Mouse (Mus musculus) hindbrain, embryonic 14.5 days (tissue): Measurements from ENCODE around the gene Trim26. TPM values are rescaled to one million over a fixed set of nuclear protein-coding genes. Genes with fewer than 3 reads are reported as not detected.
"Not testable (repeated sequence)": the region's sequence is repeated elsewhere in the genome, so short reads cannot be mapped to it uniquely, and the experiment has no call there.

ENCODE experiments used
- ATAC-seq: fragments of 200-750 bp; cut with Nextera tagmentation; 2 replicates; pipeline ENCODE4 v1.8.0; 2017; ENCODE audit warnings: moderate number of reproducible peaks, mild to moderate bottlenecking, moderate TSS enrichment, moderate library complexity; ENCODE audit not compliant: low FRiP score
- DNase-seq: peaks from one replicate; pipeline ENCODE4 v3.0.0-alpha.2; 2015; ENCODE audit warnings: low spot score
- H3K27ac ChIP-seq: fragments of 300-500 bp; sonication (generic); 2 replicates; pipeline ENCODE4 v1.5.1; 2014; ENCODE audit warnings: mild to moderate bottlenecking, moderate library complexity
- H3K27me3 ChIP-seq: fragments of 300-500 bp; sonication (generic); 2 replicates; pipeline ENCODE4 v1.6.1; 2014; ENCODE audit warnings: mild to moderate bottlenecking, low read length, mixed read lengths; ENCODE audit not compliant: control insufficient read depth, insufficient read depth
- H3K36me3 ChIP-seq: fragments of 300-500 bp; sonication (generic); replicated peaks from 2 replicates; pipeline ENCODE4 v1.6.1; 2014; ENCODE audit not compliant: control insufficient read depth, insufficient read depth
- H3K4me1 ChIP-seq: fragments of 300-500 bp; sonication (generic); replicated peaks from 2 replicates; pipeline ENCODE4 v1.6.1; 2014; ENCODE audit warnings: antibody characterized with exemption, low read length, mixed read lengths; ENCODE audit not compliant: control insufficient read depth, insufficient read depth
- H3K4me2 ChIP-seq: fragments of 300-500 bp; sonication (generic); replicated peaks from 2 replicates; pipeline ENCODE4 v1.6.1; 2014; ENCODE audit warnings: mild to moderate bottlenecking, moderate library complexity
- H3K4me3 ChIP-seq: fragments of 300-500 bp; sonication (generic); replicated peaks from 2 replicates; pipeline ENCODE4 v1.5.1; 2014; ENCODE audit warnings: mild to moderate bottlenecking, low read length
- H3K9ac ChIP-seq: fragments of 300-500 bp; sonication (generic); 2 replicates; pipeline ENCODE4 v1.6.1; 2014
- H3K9me3 ChIP-seq: fragments of 300-500 bp; sonication (generic); 2 replicates; pipeline ENCODE4 v1.6.1; 2016; ENCODE audit warnings: low read length; ENCODE audit not compliant: control insufficient read depth
- WGBS: fragments of 180-500 bp; shearing (Covaris S2); extraction: QIAGEN DNeasy Blood & Tissue Kit; methylation state at CpG from one replicate; pipeline ENCODE4 v1.1.7; 2014; 5-methylcytosine and 5-hydroxymethylcytosine counted together
- polyA plus RNA-seq: library from polyadenylated mRNA; unstranded; fragments of >200 nt; fragmentation: Nextera tagmentation; extraction: Ambion mirVana; gene quantifications from 2 replicates; pipeline ENCODE4 v1.2.1, GENCODE M21; 2014

Trim26 gene
- polyA plus RNA-seq, result 35.0 and 39.8 TPM in 2 replicates

DNA sequence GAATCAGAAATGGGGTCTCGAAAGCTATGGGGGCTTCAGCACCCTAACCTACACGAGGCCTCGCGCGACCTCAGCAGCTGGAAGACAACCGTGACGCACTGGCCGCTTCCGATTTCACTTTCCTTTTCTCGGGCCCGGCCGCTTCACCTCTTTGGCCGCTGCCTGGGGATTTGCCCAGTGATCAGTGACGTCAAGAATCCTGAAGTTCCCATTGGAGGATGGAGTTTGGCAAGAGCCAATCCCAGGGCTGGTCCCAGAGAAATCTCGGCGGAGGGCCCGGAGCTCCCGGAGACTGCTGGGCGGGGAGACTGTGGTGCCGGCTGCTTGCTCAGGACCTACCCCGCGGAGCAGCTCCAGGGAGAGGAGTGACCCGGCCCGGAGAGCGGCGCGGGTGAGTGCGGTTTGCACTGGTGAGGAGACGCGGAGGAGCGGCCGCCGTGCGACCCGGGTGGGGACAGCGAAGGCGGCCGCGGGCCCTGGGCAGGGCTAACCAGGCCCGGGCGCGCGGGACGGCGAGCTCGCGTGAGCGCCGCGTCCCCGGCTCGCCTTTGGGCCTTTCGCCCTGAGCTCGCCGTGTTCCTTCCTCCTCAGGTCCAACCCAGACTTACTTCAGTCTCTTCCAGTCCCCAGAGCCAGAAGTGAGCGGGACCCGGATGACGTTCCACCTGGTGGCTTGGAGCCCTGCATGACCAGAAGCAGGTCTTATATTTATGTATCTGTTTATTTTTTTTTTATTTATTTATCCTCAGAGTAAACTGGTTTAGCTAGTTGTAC lies at the start of gene Trim26:
Trim26 (plus strand) TSS at position 261 of the 774 bp plus-strand sequence.
- H3K9ac ChIP-seq, result peak within 1 kb of the TSS; percentile 76
- DNase-seq (peak; percentile 98), ATAC-seq (peak; percentile 98)
- peak within 1 kb of the TSS; percentile 86 for H3K27ac ChIP-seq
- no peaks in the 10 kb centered on the region; the same call in 1 of the 2 replicates for H3K36me3 ChIP-seq
- H3K4me2 ChIP-seq, result peak within 1 kb of the TSS; percentile 70
- H3K4me1 ChIP-seq, result peaks cover 20% of the 10 kb centered on the region
- under 1% methylated on average over 58 of the region's 58 CpGs for WGBS
- no peaks in the 10 kb centered on the region for H3K9me3 ChIP-seq
- peak within 1 kb of the TSS; percentile 70 for H3K4me3 ChIP-seq
- no peaks in the 10 kb centered on the region for H3K27me3 ChIP-seq

DNA sequence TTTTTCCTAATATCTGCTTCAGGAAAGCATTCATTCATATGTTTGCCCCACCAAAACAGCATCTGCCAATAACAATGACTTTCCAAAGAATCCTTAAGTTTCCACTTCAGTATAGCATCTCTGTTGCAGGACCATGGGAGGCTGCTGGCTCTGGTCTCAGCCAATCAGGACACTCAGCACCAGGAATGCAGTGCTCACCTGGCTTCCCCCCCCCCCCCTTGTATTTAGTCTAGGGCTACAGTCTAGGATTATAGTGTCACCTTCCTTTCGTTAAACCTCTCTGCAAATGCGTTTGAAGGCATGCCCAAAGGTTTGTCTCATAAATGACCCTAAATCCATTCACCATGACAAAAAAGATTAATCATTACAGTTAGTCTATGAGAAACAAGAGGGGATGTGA lies 48.6 kb upstream of the Trim26 start:
- no peak overlapping the region for H3K9ac ChIP-seq
- H3K4me3 ChIP-seq, result no peak overlapping the region
- WGBS, result 81% methylated on average over 2 of the region's 2 CpGs
- ATAC-seq (peak; percentile 14; the same call in 1 of the 2 replicates), DNase-seq (no peak)
- H3K4me1 ChIP-seq, result no peaks in the 10 kb centered on the region
- no peaks in the 10 kb centered on the region for H3K27me3 ChIP-seq
- no peak overlapping the region for H3K27ac ChIP-seq
- no peaks in the 10 kb centered on the region for H3K9me3 ChIP-seq
- no peak overlapping the region for H3K4me2 ChIP-seq
- no peaks in the 10 kb centered on the region for H3K36me3 ChIP-seq

DNA sequence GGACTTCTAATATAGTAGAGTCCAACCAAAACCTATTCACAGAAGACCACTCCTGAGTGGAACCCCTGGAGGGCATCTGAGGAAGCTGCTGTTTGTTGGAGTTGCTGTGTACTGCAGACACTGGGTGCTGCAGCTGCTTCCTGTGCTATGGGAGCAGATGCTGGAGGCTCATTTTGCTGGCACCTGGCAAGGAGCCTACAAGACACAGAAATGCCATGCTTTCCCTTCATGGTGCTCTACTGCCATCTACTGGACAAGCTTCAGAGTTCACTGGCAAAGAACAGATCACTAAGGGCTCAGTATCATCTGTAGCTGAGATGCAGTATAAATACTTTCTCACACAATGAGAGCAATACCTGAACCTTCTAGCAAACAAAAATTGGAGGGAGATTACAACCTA lies 48.1 kb upstream of the Trim26 start:
- H3K36me3 ChIP-seq, H3K27ac ChIP-seq, H3K4me2 ChIP-seq, H3K4me1 ChIP-seq, H3K9me3 ChIP-seq, H3K9ac ChIP-seq, H3K27me3 ChIP-seq, H3K4me3 ChIP-seq: not testable (repeated sequence)
- DNase-seq, result peak; percentile 95
- ATAC-seq, result peak; percentile 88

DNA sequence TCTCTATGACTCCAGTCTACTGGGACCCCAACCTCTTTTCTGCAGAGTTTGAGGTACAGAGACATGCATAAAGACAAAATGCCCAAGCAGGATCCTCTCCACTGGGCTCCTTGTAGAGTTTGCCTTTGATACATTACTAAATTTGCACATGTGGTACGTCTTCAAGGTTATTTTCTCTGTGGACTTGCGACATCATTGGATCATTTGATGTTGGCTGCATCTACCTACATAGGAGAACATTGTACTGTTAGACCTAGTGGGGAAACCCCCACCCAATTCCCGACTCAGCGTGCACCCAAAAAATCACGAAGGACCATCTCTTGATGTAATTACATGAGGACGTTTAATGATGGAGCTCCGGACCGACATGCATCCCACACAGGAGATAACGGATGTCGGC lies 37.4 kb upstream of the Trim26 start:
- H3K27me3 ChIP-seq, result no peaks in the 10 kb centered on the region
- H3K9me3 ChIP-seq, result no peaks in the 10 kb centered on the region
- H3K36me3 ChIP-seq, result no peaks in the 10 kb centered on the region
- no peak overlapping the region for H3K27ac ChIP-seq
- ATAC-seq (no peak), DNase-seq (no peak)
- H3K9ac ChIP-seq, result no peak overlapping the region
- H3K4me2 ChIP-seq, result no peak overlapping the region
- WGBS, result 90% methylated on average over 10 of the region's 10 CpGs
- no peak overlapping the region for H3K4me3 ChIP-seq
- H3K4me1 ChIP-seq, result no peaks in the 10 kb centered on the region

DNA sequence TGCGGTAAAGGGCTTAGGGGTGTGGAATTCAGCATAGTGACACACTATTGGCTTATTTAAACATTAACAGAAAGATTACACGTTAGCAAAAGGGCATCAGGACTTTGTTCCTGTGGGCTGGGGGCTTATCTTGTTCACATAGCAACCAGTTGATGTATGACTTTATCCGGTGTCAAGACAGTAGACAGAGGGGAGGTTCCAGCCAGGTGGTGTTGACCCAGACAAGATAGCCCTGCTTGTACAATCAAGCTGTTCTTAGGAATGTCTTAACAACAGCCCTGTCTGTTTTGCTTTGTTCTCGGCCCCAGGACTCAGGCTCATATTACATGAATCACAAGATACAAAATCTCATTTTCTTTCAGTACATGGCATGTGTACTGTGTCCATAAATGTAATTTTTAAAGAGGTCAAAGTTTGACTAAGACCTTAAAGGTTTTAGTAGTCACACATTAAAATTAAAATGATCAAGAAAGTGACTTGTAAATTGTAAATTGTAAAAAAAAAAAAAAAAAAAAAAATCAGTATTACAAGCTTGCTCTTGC lies 36.9 kb upstream of the Trim26 start:
- not testable (repeated sequence) for H3K9ac ChIP-seq, DNase-seq, H3K4me1 ChIP-seq, H3K36me3 ChIP-seq, H3K27me3 ChIP-seq, ATAC-seq, H3K4me2 ChIP-seq, H3K4me3 ChIP-seq, H3K27ac ChIP-seq, H3K9me3 ChIP-seq
- 70% methylated on average over 4 of the region's 4 CpGs for whole genome bisulfite sequencing

DNA sequence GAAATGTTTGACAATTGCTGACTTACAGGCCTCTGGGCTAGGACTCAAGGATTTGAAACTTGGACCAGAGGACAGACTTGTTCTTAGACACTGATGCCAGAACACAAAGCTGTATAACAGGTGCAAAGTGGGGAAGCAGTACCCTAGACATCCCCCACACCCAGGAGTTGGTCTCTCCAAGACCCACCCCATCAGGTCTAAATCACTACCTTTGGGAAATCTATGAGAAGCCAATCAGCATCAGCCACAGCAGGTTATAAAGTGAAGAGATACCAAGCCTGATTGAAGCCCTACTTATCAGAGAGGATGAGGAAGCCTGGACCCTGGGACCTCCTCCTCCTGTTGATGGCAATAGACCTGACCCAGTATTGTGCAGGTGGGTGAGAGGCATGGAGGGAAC lies 25.1 kb upstream of the Trim26 start, which contains the start of gene H2-M10.6:
H2-M10.6 (plus strand) TSS at position 301 of the 400 bp plus-strand sequence.
- no peak for ATAC-seq
- DNase-seq, result no peak

DNA sequence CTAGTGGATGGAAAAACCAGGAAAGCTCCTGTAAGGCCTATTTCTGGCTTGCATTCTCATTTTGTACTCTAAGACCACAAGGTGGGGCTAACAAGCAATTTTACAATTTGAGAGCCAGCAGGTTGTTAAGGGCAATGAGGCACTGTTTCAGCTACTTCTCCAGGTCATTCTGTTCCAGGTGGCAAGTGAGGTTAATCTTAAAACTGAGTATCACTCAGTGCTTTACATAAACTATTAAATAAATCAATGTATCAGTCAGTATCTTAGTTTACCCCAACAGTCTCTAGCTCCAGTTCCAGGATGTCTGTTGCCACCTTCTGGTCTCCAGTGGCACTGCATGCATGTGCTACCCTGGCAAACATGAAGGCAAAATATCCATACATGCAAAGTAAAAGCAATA lies 12.9 kb upstream of the Trim26 start:
- H3K27ac ChIP-seq, result no peak overlapping the region
- no peaks in the 10 kb centered on the region for H3K36me3 ChIP-seq
- H3K9ac ChIP-seq, result no peak overlapping the region
- H3K27me3 ChIP-seq, result no peaks in the 10 kb centered on the region
- DNase-seq (peak; percentile 59), ATAC-seq (no peak)
- H3K4me2 ChIP-seq, result no peak overlapping the region
- no peak overlapping the region for H3K4me3 ChIP-seq
- no peaks in the 10 kb centered on the region for H3K9me3 ChIP-seq
- no peaks in the 10 kb centered on the region for H3K4me1 ChIP-seq

More for the DNA sequence above, 25.1 kb upstream of the Trim26 start, which contains the start of gene H2-M10.6:
- no peaks in the 10 kb centered on the region for H3K9me3 ChIP-seq
- no peaks in the 10 kb centered on the region for H3K27me3 ChIP-seq
- no peak within 1 kb of the TSS for H3K4me3 ChIP-seq
- no peak within 1 kb of the TSS for H3K9ac ChIP-seq
- H3K36me3 ChIP-seq, result no peaks in the 10 kb centered on the region
- no peaks in the 10 kb centered on the region for H3K4me1 ChIP-seq
- no peak within 1 kb of the TSS for H3K27ac ChIP-seq
- H3K4me2 ChIP-seq, result no peak within 1 kb of the TSS

DNA sequence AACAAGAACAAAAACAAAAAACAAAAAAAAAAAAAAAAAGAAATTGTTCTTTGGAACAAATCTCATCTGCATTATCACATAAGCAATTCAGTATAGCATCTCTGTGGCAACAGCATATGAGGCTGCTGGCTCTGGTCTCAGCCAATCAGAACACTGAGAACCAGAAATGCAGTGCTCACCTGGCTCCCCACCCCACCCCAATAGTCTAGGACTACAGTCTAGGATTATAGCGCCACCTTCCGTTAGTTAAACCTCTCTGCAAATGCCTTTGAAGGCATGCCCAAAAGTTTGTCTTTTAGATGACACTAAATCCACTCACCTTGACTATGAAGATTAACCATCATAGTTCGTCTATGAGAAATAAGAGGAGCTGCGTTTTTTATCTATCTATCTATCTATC lies 11.4 kb upstream of the Trim26 start:
- Histone ChIP-seq H3K4me2 (peak overlapping the region; percentile 38), H3K9ac (no peak overlapping the region), H3K27ac (no peak overlapping the region), H3K27me3 (no peaks in the 10 kb centered on the region), H3K9me3 (no peaks in the 10 kb centered on the region), H3K4me1 (no peaks in the 10 kb centered on the region), H3K4me3 (no peak overlapping the region), H3K36me3 (no peaks in the 10 kb centered on the region)
- ATAC-seq, result peak; percentile 73
- peak; percentile 58 for DNase-seq
- WGBS, result 26% methylated on average over 4 of the region's 4 CpGs

DNA sequence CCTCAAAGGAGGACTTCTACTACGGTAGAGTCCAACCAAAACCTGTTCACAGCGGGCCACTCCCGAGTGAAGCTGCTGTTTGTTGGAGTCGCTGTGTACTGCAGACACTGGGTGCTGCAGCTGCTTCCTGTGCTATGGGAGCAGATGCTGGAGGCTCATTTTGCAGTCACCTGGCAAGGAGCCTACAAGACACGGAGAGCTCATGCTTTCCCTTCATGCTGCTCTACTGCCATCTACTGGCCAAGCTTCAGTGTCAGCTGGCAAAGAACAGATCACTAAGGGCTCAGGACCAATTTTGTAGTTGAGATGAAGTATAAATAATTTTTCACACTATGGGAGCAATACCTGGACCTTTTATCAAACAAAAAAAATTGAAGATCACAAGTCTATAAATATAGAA lies 10.9 kb upstream of the Trim26 start:
- H3K27me3 ChIP-seq, H3K9ac ChIP-seq, H3K9me3 ChIP-seq, H3K4me1 ChIP-seq, H3K36me3 ChIP-seq, H3K4me3 ChIP-seq, H3K27ac ChIP-seq: not testable (repeated sequence)
- DNase-seq, result peak; percentile 91
- 19% methylated on average over 5 of the region's 5 CpGs for WGBS
- H3K4me2 ChIP-seq, result peak overlapping the region; percentile 38
- peak; percentile 88 for ATAC-seq
